Mouse (Mus musculus) MEL (cell line): Measurements from ENCODE around the gene Cisd2. TPM values are rescaled to one million over a fixed set of nuclear protein-coding genes. Genes with fewer than 3 reads are reported as not detected.

Source experiments
- DNase-seq: peaks from one replicate; pipeline ENCODE4 v3.0.0; 2011; ENCODE audit warnings: low read depth, low spot score
- H3K27ac ChIP-seq: 2 replicates; pipeline ENCODE4 v1.5.1; 2012; ENCODE audit warnings: low read depth, mild to moderate bottlenecking, control low read depth, low read length, moderate library complexity; ENCODE audit not compliant: control insufficient read depth
- H3K27me3 ChIP-seq, 2 experiments: fragments of 150-350 bp in 1 of 2; sonication (generic) in 1 of 2; 2 replicates each; pipeline ENCODE4 v1.6.1; 2012; ENCODE audit warnings: low read length in 2 of 2, mild to moderate bottlenecking in 2 of 2, improper control_type of control experiment in 1 of 2, moderate library complexity in 1 of 2; ENCODE audit not compliant: insufficient read depth in 2 of 2, control insufficient read depth in 1 of 2
- H3K36me3 ChIP-seq, 2 experiments: 2 replicates each; pipeline ENCODE4 v1.6.1; 2012 to 2014; ENCODE audit warnings: low read length in 2 of 2, improper control_type of control experiment in 1 of 2, inconsistent platforms in 1 of 2, mild to moderate bottlenecking in 1 of 2; ENCODE audit not compliant: insufficient read depth in 2 of 2, control insufficient read depth in 1 of 2
- H3K4me1 ChIP-seq, 2 experiments: fragments of 150-350 bp in 1 of 2; sonication (generic) in 1 of 2; 2 replicates each; pipeline ENCODE4 v1.6.1; 2012; ENCODE audit warnings: low read length in 2 of 2, improper control_type of control experiment in 1 of 2, mild to moderate bottlenecking in 1 of 2; ENCODE audit not compliant: insufficient read depth in 2 of 2, control insufficient read depth in 1 of 2
- H3K4me3 ChIP-seq, 2 experiments: fragments of 150-350 bp in 1 of 2; sonication (generic) in 1 of 2; 2 replicates each; pipeline ENCODE4 v1.5.1; 2012; ENCODE audit warnings: low read depth in 2 of 2, low read length in 2 of 2, mild to moderate bottlenecking in 2 of 2, moderate library complexity in 2 of 2, control low read depth in 1 of 2, improper control_type of control experiment in 1 of 2; ENCODE audit not compliant: control insufficient read depth in 1 of 2, insufficient read depth in 1 of 2
- H3K79me2 ChIP-seq: 2 replicates; pipeline ENCODE4 v1.6.1; 2012; ENCODE audit warnings: mild to moderate bottlenecking, low read length, moderate library complexity; ENCODE audit not compliant: control insufficient read depth, poor library complexity, insufficient read depth
- H3K9ac ChIP-seq: 2 replicates; pipeline ENCODE4 v1.6.1; 2012; ENCODE audit warnings: low read depth, mild to moderate bottlenecking, control low read depth, low read length, moderate library complexity; ENCODE audit not compliant: control insufficient read depth, poor library complexity, severe bottlenecking
- H3K9me3 ChIP-seq: fragments of 150-350 bp; sonication (generic); replicated peaks from 2 replicates; pipeline ENCODE4 v1.6.1; 2012; ENCODE audit warnings: mild to moderate bottlenecking, low read length, improper control_type of control experiment, moderate library complexity; ENCODE audit not compliant: insufficient read depth
- CHD1 ChIP-seq: IDR thresholded peaks from 2 replicates; pipeline ENCODE4 v1.6.1; 2012; ENCODE audit warnings: low read depth, mild to moderate bottlenecking, inconsistent platforms, low read length, improper control_type of control experiment
- CHD2 ChIP-seq: IDR thresholded peaks from 2 replicates; pipeline ENCODE4 v1.6.1; 2011; ENCODE audit warnings: low read length, improper control_type of control experiment
- CTCF ChIP-seq, 3 experiments: IDR thresholded peaks in 2 of 3; conservative IDR thresholded peaks in 1 of 3; 2 replicates each; pipeline ENCODE4 v1.5.1; 2011 to 2012; ENCODE audit warnings: low read length in 3 of 3, low read depth in 2 of 3, mild to moderate bottlenecking in 2 of 3, improper control_type of control experiment in 1 of 3, inconsistent platforms in 1 of 3, mixed read lengths in 1 of 3, moderate library complexity in 1 of 3; ENCODE audit not compliant: control insufficient read depth in 1 of 3, insufficient read depth in 1 of 3, poor library complexity in 1 of 3, severe bottlenecking in 1 of 3
- E2F4 ChIP-seq: IDR thresholded peaks from 2 replicates; pipeline ENCODE4 v1.6.1; 2011; ENCODE audit warnings: low read depth, low read length, improper control_type of control experiment, borderline replicate concordance
- ELF1 ChIP-seq: IDR thresholded peaks from 2 replicates; pipeline ENCODE4 v1.6.1; 2014; ENCODE audit warnings: low read depth, mild to moderate bottlenecking, inconsistent platforms, low read length, improper control_type of control experiment, moderate library complexity
- GABPA ChIP-seq: IDR thresholded peaks from 2 replicates; pipeline ENCODE4 v1.6.1; 2012; ENCODE audit warnings: low read depth, mild to moderate bottlenecking, inconsistent platforms, low read length, improper control_type of control experiment, moderate library complexity
- GATA1 ChIP-seq: IDR thresholded peaks from 2 replicates; pipeline ENCODE4 v1.6.1; 2011; ENCODE audit warnings: low read depth, low read length, improper control_type of control experiment
- HCFC1 ChIP-seq: IDR thresholded peaks from 2 replicates; pipeline ENCODE4 v1.6.1; 2012; ENCODE audit warnings: low read depth, mild to moderate bottlenecking, inconsistent platforms, low read length, improper control_type of control experiment, moderate library complexity
- KAT2A ChIP-seq: conservative IDR thresholded peaks from 2 replicates; pipeline ENCODE4 v1.6.1; 2012; ENCODE audit warnings: low read depth, low read length, improper control_type of control experiment, inconsistent platforms
- MAFK ChIP-seq: IDR thresholded peaks from 2 replicates; pipeline ENCODE4 v1.6.1; 2011; ENCODE audit warnings: low read depth, mild to moderate bottlenecking, low read length, improper control_type of control experiment, borderline replicate concordance
- MAZ ChIP-seq: IDR thresholded peaks from 2 replicates; pipeline ENCODE4 v1.6.1; 2012; ENCODE audit warnings: low read depth, mild to moderate bottlenecking, inconsistent platforms, low read length, improper control_type of control experiment
- MYB ChIP-seq: IDR thresholded peaks from 2 replicates; pipeline ENCODE4 v1.6.1; 2011; ENCODE audit warnings: mild to moderate bottlenecking, low read depth, low read length, improper control_type of control experiment
- NRF1 ChIP-seq: IDR thresholded peaks from 2 replicates; pipeline ENCODE4 v1.6.1; 2014; ENCODE audit warnings: low read depth, mild to moderate bottlenecking, inconsistent platforms, low read length, improper control_type of control experiment, moderate library complexity; ENCODE audit not compliant: poor library complexity, insufficient read depth, severe bottlenecking
- POLR2A ChIP-seq, 2 experiments: IDR thresholded peaks; 2 replicates each; pipeline ENCODE4 v1.6.1; 2011 to 2012; ENCODE audit warnings: low read length in 2 of 2, mild to moderate bottlenecking in 2 of 2, control low read depth in 1 of 2, improper control_type of control experiment in 1 of 2, low read depth in 1 of 2, moderate library complexity in 1 of 2; ENCODE audit not compliant: control insufficient read depth in 1 of 2, insufficient read depth in 1 of 2, poor library complexity in 1 of 2
- RAD21 ChIP-seq: IDR thresholded peaks from 2 replicates; pipeline ENCODE4 v1.6.1; 2011; ENCODE audit warnings: mild to moderate bottlenecking, low read depth, low read length, improper control_type of control experiment
- RCOR1 ChIP-seq: IDR thresholded peaks from 2 replicates; pipeline ENCODE4 v1.6.1; 2012; ENCODE audit warnings: low read depth, mild to moderate bottlenecking, inconsistent platforms, low read length, improper control_type of control experiment
- SIN3A ChIP-seq: IDR thresholded peaks from 2 replicates; pipeline ENCODE4 v1.6.1; 2012; ENCODE audit warnings: low read length, improper control_type of control experiment, inconsistent platforms
- SMC3 ChIP-seq: IDR thresholded peaks from 2 replicates; pipeline ENCODE4 v1.6.1; 2011; ENCODE audit warnings: low read depth, low read length, improper control_type of control experiment
- UBTF ChIP-seq: IDR thresholded peaks from 2 replicates; pipeline ENCODE4 v1.6.1; 2012; ENCODE audit warnings: low read depth, mild to moderate bottlenecking, inconsistent platforms, low read length, improper control_type of control experiment, moderate library complexity, borderline replicate concordance; ENCODE audit not compliant: insufficient read depth
- ZC3H11A ChIP-seq: IDR thresholded peaks from 2 replicates; pipeline ENCODE4 v1.6.1; 2012; ENCODE audit warnings: low read depth, mild to moderate bottlenecking, inconsistent platforms, low read length, improper control_type of control experiment
- ZKSCAN1 ChIP-seq: IDR thresholded peaks from 2 replicates; pipeline ENCODE4 v1.6.1; 2012; ENCODE audit warnings: low read depth, mild to moderate bottlenecking, inconsistent platforms, low read length, improper control_type of control experiment, moderate library complexity
- ZNF384 ChIP-seq: IDR thresholded peaks from 2 replicates; pipeline ENCODE4 v1.6.1; 2012; ENCODE audit warnings: low read depth, mild to moderate bottlenecking, inconsistent platforms, low read length, improper control_type of control experiment
- polyA plus RNA-seq, 2 experiments: library from polyadenylated mRNA; stranded (reverse) in 1 of 2; unstranded in 1 of 2; fragments of >175 nt in 1 of 2; fragments of >200 nt in 1 of 2; gene quantifications; 2 replicates each; pipeline versions ENCODE4 v1.2.1 to v1.2.4; 2012; ENCODE audit warnings: low replicate concordance in 2 of 2, low read depth in 1 of 2; ENCODE audit not compliant: insufficient read length in 2 of 2, insufficient read depth in 1 of 2, missing spikeins in 1 of 2
- total RNA-seq: library from RNA; depleted of rRNA; stranded (reverse); fragments of 300-350 nt; gene quantifications from 2 replicates; pipeline ENCODE4 v1.2.3, GENCODE M21; 2012

The Cisd2 gene
- total and polyA plus RNA-seq, 3 experiments, result 23.9 to 26.9 TPM; not detected in 1

DNA sequence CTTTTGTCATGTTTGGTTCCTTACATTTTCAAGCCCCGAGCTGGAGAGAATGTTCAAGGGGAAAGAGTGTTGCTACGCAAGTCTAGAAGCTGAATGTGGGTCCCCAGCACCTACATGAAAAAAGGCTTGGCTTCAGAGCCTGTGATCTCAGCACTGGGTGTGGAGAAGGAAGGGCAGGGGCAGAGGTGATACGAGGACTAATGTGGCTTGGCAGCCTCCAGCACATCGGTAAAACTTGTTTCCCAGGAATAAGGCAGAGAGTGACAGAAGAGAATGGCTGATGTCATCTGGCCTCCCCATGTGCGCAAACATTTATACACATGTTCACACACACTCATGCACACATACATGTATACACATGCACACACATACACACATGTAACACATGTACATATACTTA is 28.6 kb downstream of the Cisd2 start:
- Histone ChIP-seq H3K79me2 (no peaks in the 10 kb centered on the region), H3K27me3 (no peaks in the 10 kb centered on the region), H3K9me3 (no peaks in the 10 kb centered on the region), H3K9ac (no peak overlapping the region), H3K4me3 (no peak overlapping the region), H3K36me3 (no peaks in the 10 kb centered on the region), H3K4me1 (no peaks in the 10 kb centered on the region), H3K27ac (no peak overlapping the region)
- no peak for TF ChIP-seq SIN3A
- no peak for TF ChIP-seq GATA1
- no peak for TF ChIP-seq UBTF
- no peak for TF ChIP-seq KAT2A
- no peak for TF ChIP-seq ELF1
- no peak for TF ChIP-seq CHD2
- TF ChIP-seq MAFK, result no peak
- TF ChIP-seq ZKSCAN1, result no peak
- no peak for TF ChIP-seq SMC3
- no peak for TF ChIP-seq CHD1
- TF ChIP-seq ZNF384, result no peak
- TF ChIP-seq E2F4, result no peak
- TF ChIP-seq HCFC1, result no peak
- no peak for TF ChIP-seq MYB
- TF ChIP-seq CTCF (IDR thresholded peaks at IDR 0.05 in 2 of 3, conservative IDR thresholded peaks at IDR 0.05 in 1 of 3; ENCODE audit: control insufficient read depth in 1 of 3, insufficient read depth in 1 of 3, low read depth in 2 of 3, low read length in 3 of 3, poor library complexity in 1 of 3, severe bottlenecking in 1 of 3), result no peak
- no peak for TF ChIP-seq MAZ
- TF ChIP-seq RAD21, result no peak
- TF ChIP-seq GABPA, result no peak
- DNase-seq, result no peak

DNA sequence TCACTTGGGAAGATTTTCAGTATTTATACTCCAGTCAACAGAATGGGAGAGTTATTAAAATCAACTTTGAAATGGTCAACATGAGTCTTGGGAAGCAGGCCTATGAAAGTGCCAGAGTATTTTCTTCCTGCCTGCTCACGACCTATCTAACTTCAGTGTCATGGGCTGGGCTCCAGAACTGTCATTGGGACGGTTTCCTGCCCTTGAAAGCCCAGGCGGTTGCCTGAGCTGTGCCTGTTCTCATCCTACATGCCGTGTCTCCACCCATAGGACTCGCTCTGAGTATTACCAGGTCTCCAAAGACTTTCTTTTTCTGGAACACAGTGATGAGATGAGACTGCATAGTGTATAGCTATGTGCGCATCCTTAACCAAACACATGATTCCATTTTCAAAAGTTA is 30.5 kb downstream of the Cisd2 start:
- Histone ChIP-seq H3K4me3 (no peak overlapping the region), H3K79me2 (no peaks in the 10 kb centered on the region), H3K4me1 (no peaks in the 10 kb centered on the region), H3K36me3 (no peaks in the 10 kb centered on the region), H3K9me3 (no peaks in the 10 kb centered on the region), H3K27me3 (no peaks in the 10 kb centered on the region), H3K27ac (no peak overlapping the region), H3K9ac (no peak overlapping the region)
- no peak for DNase-seq
- TF ChIP-seq CHD1 (no peak), NRF1 (no peak), ELF1 (no peak), HCFC1 (no peak), RCOR1 (no peak), ZNF384 (no peak), ZC3H11A (no peak), POLR2A (IDR thresholded peaks at IDR 0.05; ENCODE audit: control insufficient read depth in 1 of 2, insufficient read depth in 1 of 2, low read depth in 1 of 2, low read length in 2 of 2, poor library complexity in 1 of 2) (no peak), GABPA (no peak)
